Mouse (Mus musculus) embryonic fibroblast, embryonic 13.5 days (primary cell): Measurements from ENCODE around the gene Mettl8. TPM values are rescaled to one million over a fixed set of nuclear protein-coding genes. Genes with fewer than 3 reads are reported as not detected.

ENCODE experiments used
- H3K27ac ChIP-seq: 2 replicates; pipeline ENCODE4 v1.5.1; 2012; ENCODE audit warnings: low read length, control low read depth, inconsistent platforms; ENCODE audit not compliant: insufficient read depth
- H3K4me1 ChIP-seq: 2 replicates; pipeline ENCODE4 v1.6.1; 2011; ENCODE audit warnings: low read length; ENCODE audit not compliant: control insufficient read depth, insufficient read depth
- H3K4me3 ChIP-seq: 2 replicates; pipeline ENCODE4 v1.5.1; 2011; ENCODE audit warnings: mild to moderate bottlenecking, control low read depth, low read length; ENCODE audit not compliant: insufficient read depth
- CTCF ChIP-seq: IDR thresholded peaks from 2 replicates; pipeline ENCODE4 v1.5.1; 2011; ENCODE audit warnings: mild to moderate bottlenecking, control low read depth, low read length, moderate library complexity, borderline replicate concordance; ENCODE audit not compliant: insufficient read depth
- POLR2A ChIP-seq: IDR thresholded peaks from 2 replicates; pipeline ENCODE4 v1.6.1; 2011; ENCODE audit warnings: low read depth, mild to moderate bottlenecking, control low read depth, low read length, moderate library complexity
- polyA plus RNA-seq: library from polyadenylated mRNA; stranded (reverse); fragments of >200 nt; gene quantifications from 2 replicates; pipeline ENCODE4 v1.2.4, GENCODE M21; 2011; ENCODE audit warnings: low read depth; ENCODE audit not compliant: missing spikeins, insufficient read length

The Mettl8 gene
- polyA plus RNA-seq, 1 experiment, result 9.4 TPM

DNA sequence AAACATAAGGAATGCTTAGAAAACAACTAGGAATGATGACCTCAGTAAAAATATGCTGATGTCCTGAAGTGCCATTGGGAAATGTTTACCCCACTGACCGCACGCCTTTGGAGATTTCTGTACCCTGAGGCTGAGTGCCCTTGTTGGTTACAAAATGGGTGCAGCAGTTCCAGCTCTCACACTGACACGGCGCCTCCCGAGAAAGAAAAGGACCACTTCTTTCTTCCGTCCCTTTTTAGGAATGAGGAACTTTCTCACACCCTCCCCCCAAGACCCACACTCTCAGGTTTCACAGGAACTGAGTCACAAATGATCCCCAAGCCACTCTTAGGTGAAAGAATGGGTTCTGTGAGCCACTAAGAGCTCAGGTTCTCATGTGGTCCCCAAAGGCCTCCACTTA lies 17.9 kb downstream of the Mettl8 start:
- H3K27ac ChIP-seq, result no peak overlapping the region
- no peak overlapping the region for H3K4me3 ChIP-seq
- no peak for TF ChIP-seq CTCF
- peaks cover 3% of the 10 kb centered on the region; the same call in 1 of the 2 replicates for H3K4me1 ChIP-seq

GRCm38 (mm10) chr2:71033987-71034386 lies 21.4 kb downstream of the Mettl8 start:
- H3K27ac ChIP-seq, result no peak overlapping the region
- no peak overlapping the region for H3K4me3 ChIP-seq
- H3K4me1 ChIP-seq, result peaks cover 3% of the 10 kb centered on the region; the same call in 1 of the 2 replicates
- TF ChIP-seq POLR2A, result no peak
- TF ChIP-seq CTCF, result no peak

- Histone ChIP-seq H3K4me1 (peaks cover 3% of the 10 kb centered on the region; the same call in 1 of the 2 replicates), H3K27ac (no peak overlapping the region), H3K4me3 (no peak overlapping the region)
- TF ChIP-seq POLR2A (no peak), CTCF (no peak)
These were observed 22.4 kb downstream of the Mettl8 start for GRCm38 (mm10) chr2:71033014-71033413.

DNA sequence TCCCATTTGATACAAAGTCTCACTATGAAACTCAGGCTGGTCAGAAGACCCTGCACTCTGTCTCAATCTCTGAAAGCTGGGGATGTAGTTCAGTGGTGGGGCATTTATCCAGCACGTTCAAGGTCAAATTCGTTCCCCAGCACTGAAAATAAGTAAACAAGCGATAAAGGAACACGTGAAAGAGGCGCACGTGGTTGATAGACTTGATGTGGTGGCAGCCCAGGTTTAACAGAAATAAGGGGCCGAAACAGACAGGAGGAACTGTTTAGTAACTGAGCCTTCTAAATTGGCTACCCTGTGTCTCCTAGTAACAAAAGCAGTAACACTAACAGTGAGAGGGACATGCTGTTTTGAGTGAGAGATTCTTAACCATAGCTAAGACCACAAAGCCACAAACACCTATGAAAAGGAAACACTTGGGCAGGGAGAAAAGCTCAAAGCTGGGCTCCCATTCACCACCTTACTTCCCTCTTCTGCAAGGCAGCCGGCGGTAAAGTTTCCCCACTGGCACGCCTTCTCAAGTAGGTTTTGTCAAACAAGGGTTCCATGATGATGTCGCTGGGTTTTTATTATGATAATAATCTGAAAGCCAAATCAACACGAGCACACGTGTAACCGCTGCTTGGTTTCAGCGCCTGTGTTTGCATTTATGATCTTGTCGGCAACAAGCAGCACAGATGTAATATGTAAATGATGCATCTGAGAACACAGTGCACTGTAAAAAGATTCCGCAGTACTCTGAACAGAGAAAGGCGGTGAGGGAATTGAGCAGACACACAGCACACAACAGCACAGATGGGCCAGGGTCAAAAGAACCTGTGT lies 23.2 kb downstream of the Mettl8 start:
- Histone ChIP-seq H3K4me3 (no peak overlapping the region), H3K27ac (no peak overlapping the region), H3K4me1 (no peaks in the 10 kb centered on the region)
- no peak for TF ChIP-seq POLR2A
- no peak for TF ChIP-seq CTCF

- no peak overlapping the region for H3K4me3 ChIP-seq
- no peak overlapping the region for H3K27ac ChIP-seq
- TF ChIP-seq POLR2A (no peak), CTCF (no peak)
- H3K4me1 ChIP-seq, result no peaks in the 10 kb centered on the region
These were observed 24.7 kb downstream of the Mettl8 start for GRCm38 (mm10) chr2:71030663-71031062.

DNA sequence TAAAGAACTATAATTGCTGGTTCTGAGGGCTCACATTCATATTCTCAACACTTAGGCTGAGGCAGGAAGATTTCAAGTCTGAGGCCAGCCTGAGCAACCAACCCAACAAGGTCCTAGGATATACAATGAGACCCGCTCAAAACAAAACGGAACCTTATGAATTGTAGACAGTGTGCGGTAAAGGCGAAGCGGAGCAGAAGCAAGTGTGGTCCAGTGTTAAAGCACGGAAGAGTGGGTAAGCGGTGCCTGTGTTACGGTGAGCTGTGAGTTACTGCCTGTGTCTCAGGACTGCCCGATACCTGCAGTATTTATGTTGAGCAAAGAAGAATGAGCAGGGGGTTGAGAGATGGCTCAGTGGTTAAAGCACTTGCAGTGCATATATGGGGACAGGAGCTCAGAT lies 27.8 kb downstream of the Mettl8 start:
- Histone ChIP-seq H3K4me3 (no peak overlapping the region), H3K4me1 (no peaks in the 10 kb centered on the region), H3K27ac (no peak overlapping the region)
- TF ChIP-seq CTCF (no peak), POLR2A (no peak)

DNA sequence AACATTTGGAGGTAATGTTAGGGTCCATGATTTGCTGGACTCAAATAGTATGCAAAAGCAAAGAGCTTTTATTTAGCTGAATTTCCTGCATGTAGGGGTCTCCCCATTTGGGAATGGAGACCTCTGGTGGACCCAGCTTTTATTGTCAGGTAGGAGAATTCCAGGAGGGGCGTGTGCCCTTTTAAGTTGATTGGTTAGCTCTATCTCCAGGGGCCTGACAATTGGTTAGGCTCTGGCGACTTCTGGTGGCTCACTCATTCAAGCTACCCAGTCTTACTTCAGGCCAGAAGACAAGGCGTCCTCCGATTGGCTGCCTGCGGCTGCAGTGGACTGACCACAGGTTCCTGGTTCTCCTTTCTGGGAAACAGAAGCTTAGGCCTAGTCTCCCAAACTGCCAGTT lies 28.6 kb downstream of the Mettl8 start:
- H3K27ac ChIP-seq, result no peak overlapping the region
- H3K4me1 ChIP-seq, result no peaks in the 10 kb centered on the region
- TF ChIP-seq POLR2A (no peak), CTCF (no peak)
- H3K4me3 ChIP-seq, result no peak overlapping the region

DNA sequence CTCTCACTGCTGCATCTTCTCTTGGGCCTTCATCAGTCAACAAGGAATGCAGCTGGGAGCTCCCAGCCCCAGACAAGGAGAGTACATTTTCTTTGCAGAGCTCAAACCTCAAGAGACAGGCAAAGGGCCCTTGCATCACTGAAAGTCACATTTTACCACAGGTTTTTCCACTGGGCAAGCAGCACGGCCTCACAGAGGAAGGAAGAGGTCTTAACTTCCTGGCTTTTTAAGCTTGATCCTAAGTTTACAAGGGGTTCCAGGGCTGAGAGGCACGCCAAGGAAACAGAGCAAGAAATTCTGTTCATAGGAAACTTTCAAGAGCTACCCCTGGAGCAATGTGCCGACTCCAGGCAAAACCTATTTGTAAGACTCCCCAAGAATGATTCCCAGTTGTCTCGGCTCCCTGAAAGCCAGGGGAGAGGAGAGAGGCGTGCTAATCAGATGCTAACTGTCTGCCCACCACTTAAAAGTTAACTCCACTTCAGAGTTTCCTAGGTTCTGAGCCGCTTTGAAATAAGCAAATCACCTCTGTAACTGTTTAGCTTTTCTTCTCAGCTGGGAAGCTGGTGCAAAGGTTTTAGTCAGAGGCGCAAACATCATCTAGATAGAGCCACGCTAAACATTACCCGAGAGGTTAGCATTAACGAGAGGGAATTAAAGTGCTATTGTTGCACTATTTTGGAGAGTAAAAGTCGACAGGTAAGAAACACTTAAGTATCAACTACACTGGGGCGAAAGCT lies 29.6 kb downstream of the Mettl8 start:
- no peak overlapping the region for H3K27ac ChIP-seq
- H3K4me1 ChIP-seq, result no peaks in the 10 kb centered on the region
- no peak overlapping the region for H3K4me3 ChIP-seq
- TF ChIP-seq POLR2A (no peak), CTCF (no peak)

DNA sequence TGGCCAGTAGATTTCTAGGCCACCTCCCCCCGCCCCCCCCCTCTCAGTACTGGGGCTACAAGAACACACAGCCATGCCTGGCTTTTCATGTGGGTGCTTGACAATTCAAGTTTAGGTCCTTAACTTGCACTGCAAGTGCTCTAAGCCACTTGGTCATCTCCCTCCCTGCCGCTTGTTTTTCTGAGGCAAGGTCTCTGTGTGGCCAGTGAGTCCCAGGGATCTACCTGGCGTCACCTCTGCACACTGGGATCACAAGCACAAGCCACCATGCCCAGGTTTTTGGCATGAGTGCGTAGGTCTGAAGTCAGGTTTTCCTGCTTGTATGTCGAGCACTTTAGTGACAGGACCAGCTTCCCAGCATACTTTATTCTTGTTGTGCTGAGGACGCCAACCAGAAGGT lies 31.4 kb downstream of the Mettl8 start:
- no peak for TF ChIP-seq POLR2A
- no peak for TF ChIP-seq CTCF
- no peaks in the 10 kb centered on the region for H3K4me1 ChIP-seq

GRCm38 (mm10) chr2:71022991-71023390 lies 32.4 kb downstream of the Mettl8 start:
- Histone ChIP-seq H3K27ac (no peak overlapping the region), H3K4me1 (no peaks in the 10 kb centered on the region), H3K4me3 (no peak overlapping the region)
- TF ChIP-seq CTCF (no peak), POLR2A (no peak)

More for the DNA sequence above, 31.4 kb downstream of the Mettl8 start:
- H3K27ac ChIP-seq, result no peak overlapping the region
- H3K4me3 ChIP-seq, result no peak overlapping the region
